Mouse (Mus musculus) midbrain, embryonic 14.5 days (tissue): ENCODE measurements around the gene Mapkbp1. TPM values are rescaled to one million over a fixed set of nuclear protein-coding genes. Genes with fewer than 3 reads are reported as not detected.

Source experiments
- ATAC-seq: fragments of 200-750 bp; cut with Nextera tagmentation; 2 replicates; pipeline ENCODE4 v1.8.0; 2017; ENCODE audit warnings: moderate number of reproducible peaks, moderate library complexity; ENCODE audit not compliant: low FRiP score, low TSS enrichment
- DNase-seq: peaks from one replicate; pipeline ENCODE4 v3.0.0-alpha.2; 2015
- H3K27ac ChIP-seq: fragments of 300-500 bp; sonication (generic); replicated peaks from 2 replicates; pipeline ENCODE4 v1.5.1; 2014; ENCODE audit warnings: mild to moderate bottlenecking, low read depth, low read length, moderate library complexity
- H3K27me3 ChIP-seq: fragments of 300-500 bp; sonication (generic); 2 replicates; pipeline ENCODE4 v1.6.1; 2014; ENCODE audit warnings: low read length, control low read depth, mixed read lengths; ENCODE audit not compliant: control insufficient read depth, insufficient read depth
- H3K36me3 ChIP-seq: fragments of 300-500 bp; sonication (generic); 2 replicates; pipeline ENCODE4 v1.6.1; 2014; ENCODE audit warnings: low read length, control low read depth; ENCODE audit not compliant: control insufficient read depth, insufficient read depth
- H3K4me1 ChIP-seq: fragments of 300-500 bp; sonication (generic); 2 replicates; pipeline ENCODE4 v1.6.1; 2014; ENCODE audit warnings: mild to moderate bottlenecking, antibody characterized with exemption, low read length, control low read depth; ENCODE audit not compliant: control insufficient read depth, insufficient read depth
- H3K4me2 ChIP-seq: fragments of 300-500 bp; sonication (generic); 2 replicates; pipeline ENCODE4 v1.6.1; 2014; ENCODE audit warnings: mild to moderate bottlenecking, low read length, moderate library complexity
- H3K4me3 ChIP-seq: fragments of 300-500 bp; sonication (generic); replicated peaks from 2 replicates; pipeline ENCODE4 v1.5.1; 2014; ENCODE audit warnings: low read depth, low read length
- H3K9ac ChIP-seq: fragments of 300-500 bp; sonication (generic); replicated peaks from 2 replicates; pipeline ENCODE4 v1.6.1; 2014; ENCODE audit warnings: mild to moderate bottlenecking, low read length, moderate library complexity
- H3K9me3 ChIP-seq: fragments of 300-500 bp; sonication (generic); 2 replicates; pipeline ENCODE4 v1.6.1; 2016; ENCODE audit warnings: low read length, control low read depth, mixed read lengths; ENCODE audit not compliant: control insufficient read depth
- WGBS: fragments of 180-500 bp; shearing (Covaris S2); extraction: QIAGEN DNeasy Blood & Tissue Kit; methylation state at CpG from one replicate; pipeline ENCODE4 v1.1.7; 2014; 5-methylcytosine and 5-hydroxymethylcytosine counted together
- polyA plus RNA-seq: library from polyadenylated mRNA; unstranded; fragments of >200 nt; fragmentation: Nextera tagmentation; extraction: Ambion mirVana; gene quantifications from 2 replicates; pipeline ENCODE4 v1.2.1, GENCODE M21; 2014

Mapkbp1 gene
- polyA plus RNA-seq, 1 experiment from 2014 or later: 8.1 TPM

DNA sequence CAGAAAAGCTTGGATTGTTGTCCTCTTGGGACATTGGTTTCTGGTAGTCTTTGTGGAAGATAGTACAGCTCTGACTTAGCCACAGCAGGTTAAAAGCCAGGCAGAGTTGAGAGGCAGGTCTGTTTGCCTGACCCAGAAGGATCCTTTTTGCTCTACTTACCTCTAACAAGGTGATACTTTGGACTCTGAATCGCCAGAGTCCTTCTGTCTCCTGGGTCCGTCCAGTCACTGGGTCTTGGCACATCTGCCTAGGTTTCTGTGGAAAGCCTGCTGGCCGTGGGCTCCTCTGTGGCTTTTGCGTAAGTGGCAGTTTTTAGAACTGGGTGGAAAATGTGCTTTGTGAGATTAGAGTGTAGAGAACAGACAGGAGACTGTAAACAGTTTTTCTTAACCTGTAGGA lies 16.5 kb downstream of the Mapkbp1 start:
- 89% methylated on average over 4 of the region's 4 CpGs for WGBS
- H3K9ac ChIP-seq: no peak overlapping the region
- no peak overlapping the region for H3K4me3 ChIP-seq
- H3K27ac ChIP-seq: no peak overlapping the region
- H3K4me2 ChIP-seq: no peak overlapping the region
- H3K27me3 ChIP-seq: no peaks in the 10 kb centered on the region
- H3K9me3 ChIP-seq: no peaks in the 10 kb centered on the region
- H3K4me1 ChIP-seq: no peaks in the 10 kb centered on the region
- DNase-seq: no peak
- ATAC-seq: no peak
- no peaks in the 10 kb centered on the region for H3K36me3 ChIP-seq

DNA sequence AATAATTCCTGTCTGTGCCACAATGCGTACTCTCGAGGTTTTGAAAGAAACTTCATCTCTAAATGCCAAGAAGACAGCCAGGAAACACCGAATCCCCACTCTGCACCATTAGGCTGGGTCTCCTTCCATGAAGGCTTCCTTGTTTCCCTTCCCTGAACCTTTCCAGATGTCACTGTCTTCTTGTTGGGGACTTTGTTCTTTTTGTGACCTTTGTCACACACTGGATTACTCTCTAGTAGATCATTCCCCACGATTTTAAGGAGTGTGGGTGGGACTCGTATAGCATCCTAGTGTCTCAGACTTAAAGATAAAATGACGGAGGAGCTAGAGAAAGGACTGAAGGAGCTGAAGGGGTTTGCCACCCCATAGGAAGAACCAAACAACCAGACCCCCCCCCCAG lies 18.4 kb downstream of the Mapkbp1 start:
- ATAC-seq: no peak
- 87% methylated on average over 6 of the region's 6 CpGs for WGBS
- Histone ChIP-seq H3K36me3 (no peaks in the 10 kb centered on the region), H3K9ac (no peak overlapping the region), H3K9me3 (no peaks in the 10 kb centered on the region), H3K27ac (no peak overlapping the region), H3K4me3 (no peak overlapping the region), H3K4me2 (no peak overlapping the region), H3K4me1 (no peaks in the 10 kb centered on the region), H3K27me3 (no peaks in the 10 kb centered on the region)
- no peak for DNase-seq

DNA sequence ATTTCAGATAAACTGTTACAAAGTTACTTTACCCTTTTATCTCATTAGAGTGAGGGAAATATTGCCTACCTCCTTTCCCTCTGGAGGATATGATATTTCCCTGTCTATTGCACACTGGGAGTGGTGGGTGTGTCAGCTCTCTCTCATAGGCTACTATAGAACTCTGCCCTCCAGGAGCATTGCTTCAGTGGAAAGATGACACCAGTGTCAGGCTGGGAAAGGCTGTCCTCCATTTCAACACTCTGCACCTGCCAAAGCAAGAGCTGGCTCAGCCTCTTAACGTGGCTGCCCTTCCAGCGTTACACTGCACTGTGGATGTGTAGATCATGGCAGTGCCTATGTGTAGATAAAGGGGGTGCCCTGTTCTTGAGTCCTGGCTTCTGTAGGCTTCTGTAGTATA lies 19.9 kb downstream of the Mapkbp1 start:
- Histone ChIP-seq H3K4me3 (no peak overlapping the region), H3K9ac (no peak overlapping the region), H3K4me1 (no peaks in the 10 kb centered on the region), H3K9me3 (no peaks in the 10 kb centered on the region), H3K36me3 (no peaks in the 10 kb centered on the region), H3K27me3 (no peaks in the 10 kb centered on the region), H3K27ac (no peak overlapping the region), H3K4me2 (no peak overlapping the region)
- ATAC-seq: no peak
- no peak for DNase-seq
- 96% methylated on average over 2 of the region's 2 CpGs for WGBS

DNA sequence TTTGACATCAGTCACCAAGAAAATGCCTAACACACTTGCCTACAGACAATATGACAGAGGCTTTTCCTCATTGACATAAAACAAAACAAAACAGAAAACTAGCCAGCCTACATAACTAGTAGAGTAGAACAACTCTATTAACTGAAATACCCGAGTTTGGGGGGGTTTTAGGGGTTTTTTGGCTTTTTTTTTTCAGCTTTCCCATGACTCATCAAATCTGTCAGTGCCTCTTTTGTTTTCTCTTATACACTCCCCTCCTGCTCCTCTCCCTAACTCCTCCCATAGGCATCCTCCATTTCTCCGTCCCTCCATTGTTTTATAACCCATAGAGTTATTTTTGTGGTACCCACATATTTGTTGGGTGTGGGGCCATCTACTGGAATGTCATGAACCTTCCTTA lies 21.0 kb downstream of the Mapkbp1 start:
- 51% methylated on average over 2 of the region's 2 CpGs for WGBS
- no peaks in the 10 kb centered on the region for H3K9me3 ChIP-seq
- no peak overlapping the region for H3K4me2 ChIP-seq
- H3K9ac ChIP-seq: no peak overlapping the region
- no peak for DNase-seq
- ATAC-seq: no peak
- H3K27me3 ChIP-seq: no peaks in the 10 kb centered on the region
- no peaks in the 10 kb centered on the region for H3K4me1 ChIP-seq
- H3K4me3 ChIP-seq: no peak overlapping the region
- no peak overlapping the region for H3K27ac ChIP-seq
- H3K36me3 ChIP-seq: no peaks in the 10 kb centered on the region; the same call in 1 of the 2 replicates

DNA sequence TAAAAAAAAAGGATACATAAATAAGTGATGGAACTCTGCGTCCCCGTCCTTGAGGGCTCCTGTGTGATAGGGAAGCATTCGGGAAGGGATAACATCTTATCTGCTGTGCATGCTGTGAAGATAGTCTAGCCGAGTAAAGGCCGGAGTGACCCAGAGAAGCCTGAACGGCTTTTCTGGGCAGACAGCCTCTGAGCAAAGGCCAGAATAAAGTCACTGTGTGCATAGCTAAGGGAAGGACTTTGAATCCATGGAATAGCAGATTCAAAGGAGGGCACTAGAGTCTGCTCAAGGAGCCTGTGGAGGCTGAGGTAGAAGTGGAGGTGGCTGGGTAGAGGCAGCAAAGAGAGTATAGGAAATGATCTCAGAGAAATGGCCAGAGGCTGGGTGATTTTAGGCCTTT lies 22.3 kb downstream of the Mapkbp1 start:
- no peak overlapping the region for H3K4me2 ChIP-seq

DNA sequence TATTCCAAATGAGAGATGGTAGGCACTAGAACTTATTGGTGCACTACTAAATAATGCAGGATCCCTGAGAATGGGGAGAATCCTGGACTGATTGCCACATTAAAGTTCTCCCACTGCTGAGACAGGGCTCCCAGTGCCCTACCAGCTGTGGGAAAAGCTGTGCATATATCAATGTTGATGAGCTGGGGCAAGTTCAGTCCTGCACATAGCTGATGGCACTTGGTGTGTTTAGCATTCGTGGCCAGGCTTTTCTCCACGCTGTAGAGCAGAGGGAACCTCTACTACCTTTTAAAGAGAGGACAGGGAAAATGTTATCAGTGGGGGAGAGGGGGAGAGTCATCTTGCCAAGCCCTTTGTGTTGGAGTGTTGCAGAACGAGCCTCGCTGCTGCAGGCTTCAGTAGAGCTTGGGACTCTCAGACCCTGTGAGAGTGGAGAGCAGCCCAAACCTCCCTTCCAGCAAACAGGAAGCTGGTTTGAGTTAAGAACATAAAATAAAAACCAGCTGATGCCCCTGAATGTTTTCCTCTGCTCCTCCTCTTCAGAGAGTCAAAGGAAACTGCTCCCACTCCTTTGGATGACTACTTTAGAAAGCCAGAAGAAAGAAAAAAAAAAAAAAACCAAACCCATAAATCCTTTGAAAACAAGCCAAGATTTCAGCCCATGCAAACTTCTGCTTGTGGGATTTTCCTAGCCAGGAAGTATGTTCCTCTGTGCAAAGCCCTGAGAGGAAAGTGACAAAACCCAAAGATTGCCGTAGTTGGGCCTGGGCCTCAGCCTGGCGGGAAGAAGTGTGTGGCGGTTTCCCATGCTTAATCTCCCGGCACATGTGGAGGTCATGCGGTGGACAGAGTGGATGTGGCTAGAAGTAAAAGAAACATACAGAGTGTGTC lies 23.1 kb downstream of the Mapkbp1 start:
- Histone ChIP-seq H3K27ac (no peak overlapping the region; the same call in 1 of the 2 replicates), H3K36me3 (peaks cover 5% of the 10 kb centered on the region), H3K4me1 (no peaks in the 10 kb centered on the region), H3K4me2 (no peak overlapping the region), H3K9ac (no peak overlapping the region), H3K9me3 (no peaks in the 10 kb centered on the region), H3K27me3 (no peaks in the 10 kb centered on the region), H3K4me3 (no peak overlapping the region)
- DNase-seq: no peak
- no peak for ATAC-seq
- WGBS: 71% methylated on average over 9 of the region's 9 CpGs

More for the DNA sequence above, 22.3 kb downstream of the Mapkbp1 start:
- ATAC-seq (no peak), DNase-seq (no peak)
- Histone ChIP-seq H3K9ac (no peak overlapping the region), H3K4me1 (no peaks in the 10 kb centered on the region), H3K27me3 (no peaks in the 10 kb centered on the region), H3K36me3 (peaks cover 5% of the 10 kb centered on the region; the same call in 1 of the 2 replicates), H3K27ac (no peak overlapping the region; the same call in 1 of the 2 replicates), H3K9me3 (no peaks in the 10 kb centered on the region), H3K4me3 (no peak overlapping the region)
- 94% methylated on average over 6 of the region's 6 CpGs for WGBS

DNA sequence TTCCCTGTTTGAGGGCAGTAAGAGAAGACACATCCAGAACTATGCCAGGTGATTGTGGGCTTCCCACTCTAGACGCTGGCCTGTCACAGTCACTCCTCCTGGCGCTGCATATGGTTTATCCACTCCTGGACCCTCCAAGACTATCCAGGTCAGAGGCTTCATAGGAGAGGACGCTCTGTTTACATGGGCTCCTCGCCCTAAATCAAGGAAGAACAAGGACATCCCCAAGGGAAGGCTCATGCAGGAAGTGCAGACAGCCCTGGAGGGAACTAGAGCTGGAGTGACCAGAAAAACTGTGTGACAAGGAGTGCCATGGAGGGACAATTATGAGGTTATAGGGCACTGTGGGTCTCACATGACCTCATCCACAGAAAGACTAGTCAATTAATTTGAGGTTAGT lies 24.9 kb downstream of the Mapkbp1 start:
- Histone ChIP-seq H3K4me2 (no peak overlapping the region), H3K36me3 (peaks cover 12% of the 10 kb centered on the region), H3K9ac (no peak overlapping the region), H3K9me3 (no peaks in the 10 kb centered on the region), H3K4me3 (no peak overlapping the region), H3K27ac (no peak overlapping the region), H3K27me3 (no peaks in the 10 kb centered on the region), H3K4me1 (no peaks in the 10 kb centered on the region)
- WGBS: 85% methylated on average over 4 of the region's 4 CpGs
- DNase-seq: no peak
- ATAC-seq: no peak

DNA sequence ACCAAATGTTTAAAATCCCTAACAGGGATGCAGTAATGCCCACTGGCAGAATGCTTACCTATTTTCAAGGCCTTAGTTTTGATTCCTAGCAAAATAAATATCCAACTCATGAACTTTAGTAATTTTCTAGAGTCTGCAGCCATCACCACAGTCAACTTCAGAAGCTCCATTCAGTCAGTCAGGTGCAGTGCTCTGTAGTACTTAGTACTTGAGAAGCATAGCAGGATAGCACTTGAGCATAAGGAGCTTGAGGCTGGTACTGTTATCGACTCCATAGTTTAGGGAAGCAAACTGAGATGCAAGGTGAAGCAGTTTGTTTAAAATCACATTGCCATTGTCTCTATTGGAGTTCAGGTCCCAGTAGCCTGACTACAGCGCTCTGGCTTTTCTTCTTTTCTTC lies 27.2 kb downstream of the Mapkbp1 start:
- DNase-seq (no peak), ATAC-seq (no peak)
- H3K27me3 ChIP-seq: no peaks in the 10 kb centered on the region
- no peaks in the 10 kb centered on the region for H3K4me1 ChIP-seq
- H3K4me2 ChIP-seq: no peak overlapping the region
- no peak overlapping the region for H3K4me3 ChIP-seq
- no peak overlapping the region for H3K27ac ChIP-seq
- no peaks in the 10 kb centered on the region for H3K9me3 ChIP-seq
- peaks cover 12% of the 10 kb centered on the region for H3K36me3 ChIP-seq
- WGBS: 97% methylated on average over 2 of the region's 2 CpGs
- no peak overlapping the region for H3K9ac ChIP-seq
